Mouse (Mus musculus): ENCODE measurements around the gene Ikzf1.

Ikzf1 gene

GRCm38 (mm10) chr11:11690059-11690844, 5.4 kb downstream of the Ikzf1 start:
- no peak for DNase-seq

- DNase-seq = no peak
Observed at GRCm38 (mm10) chr11:11690845-11691196, 6.0 kb downstream of the Ikzf1 start.

GRCm38 (mm10) chr11:11691324-11692058, 6.7 kb downstream of the Ikzf1 start:
- DNase-seq = no peak

- DNase-seq = no peak
Observed at GRCm38 (mm10) chr11:11692558-11693166, 7.9 kb downstream of the Ikzf1 start.

GRCm38 (mm10) chr11:11693446-11693845, 8.6 kb downstream of the Ikzf1 start:
- DNase-seq = no peak

- no peak for DNase-seq
Observed at GRCm38 (mm10) chr11:11694072-11694471, 9.3 kb downstream of the Ikzf1 start.

GRCm38 (mm10) chr11:11694472-11695177, 9.8 kb downstream of the Ikzf1 start:
- no peak for DNase-seq

GRCm38 (mm10) chr11:11695211-11695887, 10.5 kb downstream of the Ikzf1 start:
- DNase-seq = no peak

- no peak for DNase-seq
Observed at GRCm38 (mm10) chr11:11695907-11696306, 11.1 kb downstream of the Ikzf1 start.

GRCm38 (mm10) chr11:11696814-11697213, 12.0 kb downstream of the Ikzf1 start:
- no peak for DNase-seq

GRCm38 (mm10) chr11:11701378-11701777, 16.6 kb downstream of the Ikzf1 start:
- no peak for DNase-seq

- DNase-seq = no peak
Observed at GRCm38 (mm10) chr11:11703776-11704175, 19.0 kb downstream of the Ikzf1 start.

GRCm38 (mm10) chr11:11708154-11708719, 23.4 kb downstream of the Ikzf1 start:
- no peak for DNase-seq

- no peak for DNase-seq
Observed at GRCm38 (mm10) chr11:11709311-11709710, 24.5 kb downstream of the Ikzf1 start.

- DNase-seq = no peak
Observed at GRCm38 (mm10) chr11:11710718-11711117, 25.9 kb downstream of the Ikzf1 start.

- DNase-seq = no peak
Observed at GRCm38 (mm10) chr11:11711748-11712147, 26.9 kb downstream of the Ikzf1 start.

- no peak for DNase-seq
Observed at GRCm38 (mm10) chr11:11714676-11715075, 29.9 kb downstream of the Ikzf1 start.

GRCm38 (mm10) chr11:11715963-11716691, 31.3 kb downstream of the Ikzf1 start:
- no peak for DNase-seq

- no peak for DNase-seq
Observed at GRCm38 (mm10) chr11:11716692-11717037, 31.9 kb downstream of the Ikzf1 start.

- no peak for DNase-seq
Observed at GRCm38 (mm10) chr11:11717606-11718167, 32.9 kb downstream of the Ikzf1 start.

GRCm38 (mm10) chr11:11719748-11720147, 34.9 kb downstream of the Ikzf1 start:
- no peak for DNase-seq
